Mouse (Mus musculus): ENCODE data around the gene Adarb1. TPM values are rescaled to one million over a fixed set of nuclear protein-coding genes. Genes with fewer than 3 reads are reported as not detected.
A peak's percentile ranks its signal among the peaks of the same experiment; 100 is the strongest.

The Adarb1 gene
- polyA plus RNA-seq, 1 experiment = 4.0 TPM

DNA sequence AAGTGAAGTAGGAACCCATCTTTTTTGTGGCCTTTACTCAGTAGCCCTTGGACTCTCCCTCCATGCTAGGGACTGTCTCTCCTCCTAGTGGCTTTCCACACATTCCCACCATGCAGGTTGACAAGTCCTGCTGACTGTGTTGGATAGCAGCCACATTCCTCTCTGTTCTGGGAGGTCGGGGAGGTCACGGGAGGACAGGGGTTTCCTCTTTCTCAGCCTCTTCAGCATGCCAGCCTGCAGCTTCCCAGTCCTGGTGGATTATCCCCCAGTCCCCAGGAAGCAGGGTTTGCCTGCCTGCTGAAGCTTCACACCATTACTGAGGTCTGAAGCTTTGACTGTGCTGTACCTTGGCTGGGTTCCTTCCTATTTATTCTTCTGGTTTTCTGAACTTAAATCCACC lies 29.7 kb upstream of the Adarb1 start:
- peaks cover 10% of the 10 kb centered on the region for H3K4me1 ChIP-seq (ENCODE audit: control insufficient read depth, insufficient read depth, insufficient read length, low read length)
- H3K27ac ChIP-seq (replicated peaks; ENCODE audit: low read depth, low read length) = no peak overlapping the region
- no peak overlapping the region for H3K4me3 ChIP-seq (ENCODE audit: insufficient read depth, low read depth, low read length)

DNA sequence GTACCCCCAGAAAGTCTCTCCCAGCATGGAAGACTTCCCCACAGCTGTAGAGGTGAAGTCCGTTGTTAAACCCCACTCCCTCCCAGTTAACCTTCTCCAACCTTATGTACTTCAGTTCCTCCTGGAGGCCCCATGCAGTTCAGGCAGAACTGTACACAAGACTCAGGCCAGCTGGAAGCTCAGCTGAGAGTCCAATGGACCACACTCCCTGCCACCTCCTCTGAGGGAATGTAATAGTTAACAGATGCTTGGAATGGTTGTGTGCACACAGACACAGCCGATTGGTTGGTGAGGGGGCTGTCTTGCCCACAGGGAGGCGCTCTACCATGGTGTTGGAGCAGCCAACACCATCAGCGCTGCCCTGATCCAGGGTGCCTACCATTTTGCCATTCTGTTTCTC lies 24.2 kb upstream of the Adarb1 start:
- H3K4me3 ChIP-seq (ENCODE audit: insufficient read depth, low read depth, low read length) = no peak overlapping the region
- no peak overlapping the region for H3K27ac ChIP-seq (replicated peaks; ENCODE audit: low read depth, low read length)
- peaks cover 6% of the 10 kb centered on the region for H3K4me1 ChIP-seq (ENCODE audit: control insufficient read depth, insufficient read depth, insufficient read length, low read length)

DNA sequence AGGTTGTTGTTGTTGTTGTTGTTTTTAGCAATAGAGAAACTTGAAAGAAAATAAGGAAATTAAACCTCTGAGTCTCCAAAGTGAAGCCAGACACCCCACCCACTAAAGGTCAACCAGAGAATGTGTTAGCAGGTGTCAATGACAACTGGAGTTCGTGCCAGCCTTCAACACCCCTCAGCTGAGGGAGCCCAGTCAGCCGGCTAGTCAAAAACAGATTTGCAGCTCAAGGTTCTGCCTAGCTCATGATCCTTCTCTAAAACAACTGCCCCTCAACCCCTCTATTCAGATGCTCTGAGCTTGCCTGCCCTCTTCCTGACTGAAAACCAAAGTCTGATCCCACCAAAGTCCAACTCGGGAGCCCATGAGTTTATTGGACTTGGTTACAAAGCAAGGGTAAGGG lies 23.7 kb upstream of the Adarb1 start:
- no peak overlapping the region for H3K4me3 ChIP-seq (ENCODE audit: insufficient read depth, low read depth, low read length)
- H3K27ac ChIP-seq (replicated peaks; ENCODE audit: low read depth, low read length) = no peak overlapping the region
- peaks cover 6% of the 10 kb centered on the region for H3K4me1 ChIP-seq (ENCODE audit: control insufficient read depth, insufficient read depth, insufficient read length, low read length)

GRCm38 (mm10) chr10:77440841-77441755 lies 23.0 kb upstream of the Adarb1 start:
- Histone ChIP-seq H3K4me3 (ENCODE audit: insufficient read depth, low read depth, low read length) (no peak overlapping the region), H3K27ac (replicated peaks; ENCODE audit: low read depth, low read length) (no peak overlapping the region), H3K4me1 (ENCODE audit: control insufficient read depth, insufficient read depth, insufficient read length, low read length) (peaks cover 6% of the 10 kb centered on the region)

DNA sequence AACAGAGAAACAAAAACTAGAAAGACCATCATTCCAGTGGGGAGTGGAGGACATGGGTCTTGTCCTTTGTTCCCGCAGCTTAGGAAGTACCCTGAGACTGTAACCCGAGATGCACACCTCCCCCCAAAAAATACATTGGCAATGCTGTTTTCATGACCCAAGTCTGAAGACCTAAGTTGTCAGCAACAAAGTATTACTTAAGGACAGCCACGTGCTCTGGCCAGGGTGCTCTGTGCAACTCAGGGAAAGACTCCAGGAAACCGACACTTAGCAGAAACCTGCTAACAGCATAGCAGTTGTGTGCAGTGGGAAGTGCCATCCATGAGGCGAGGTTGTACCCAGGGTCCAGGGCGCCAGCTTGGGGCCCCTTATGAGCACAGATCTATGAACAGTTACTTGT lies 22.2 kb upstream of the Adarb1 start:
- Histone ChIP-seq H3K4me3 (ENCODE audit: insufficient read depth, low read depth, low read length) (no peak overlapping the region), H3K4me1 (ENCODE audit: control insufficient read depth, insufficient read depth, insufficient read length, low read length) (peaks cover 13% of the 10 kb centered on the region), H3K27ac (replicated peaks; ENCODE audit: low read depth, low read length) (no peak overlapping the region)

DNA sequence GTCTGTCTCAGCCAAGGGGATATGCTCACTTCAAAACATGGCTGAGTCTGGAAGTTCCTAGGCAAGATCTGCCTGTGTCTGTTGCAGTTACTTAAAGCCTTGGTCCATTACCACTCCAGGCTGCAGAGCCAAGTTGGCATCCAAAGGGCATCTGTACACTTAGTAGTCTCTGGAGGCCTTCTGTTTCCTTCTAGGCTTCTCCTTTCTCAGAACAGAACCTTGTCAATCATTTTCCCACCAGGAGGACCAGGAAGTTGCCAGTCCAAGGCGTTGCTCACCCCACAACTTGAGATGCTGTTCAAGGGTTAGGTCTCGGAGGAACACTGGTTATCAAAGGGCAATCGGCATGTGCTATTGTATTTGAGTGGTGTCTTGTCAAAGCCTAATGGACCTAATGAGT lies 21.0 kb upstream of the Adarb1 start:
- no peak overlapping the region for H3K4me3 ChIP-seq (ENCODE audit: insufficient read depth, low read depth, low read length)
- H3K27ac ChIP-seq (replicated peaks; ENCODE audit: low read depth, low read length) = no peak overlapping the region
- peaks cover 18% of the 10 kb centered on the region for H3K4me1 ChIP-seq (ENCODE audit: control insufficient read depth, insufficient read depth, insufficient read length, low read length)

GRCm38 (mm10) chr10:77438021-77438420 lies 20.0 kb upstream of the Adarb1 start:
- H3K4me1 ChIP-seq (ENCODE audit: control insufficient read depth, insufficient read depth, insufficient read length, low read length) = peaks cover 24% of the 10 kb centered on the region

GRCm38 (mm10) chr10:77435343-77435742 lies 17.3 kb upstream of the Adarb1 start:
- H3K4me1 ChIP-seq (ENCODE audit: control insufficient read depth, insufficient read depth, insufficient read length, low read length) = peaks cover 18% of the 10 kb centered on the region
- H3K27ac ChIP-seq (replicated peaks; ENCODE audit: low read depth, low read length) = peak overlapping the region; percentile 83
- H3K4me3 ChIP-seq (ENCODE audit: insufficient read depth, low read depth, low read length) = no peak overlapping the region

More at GRCm38 (mm10) chr10:77438021-77438420, 20.0 kb upstream of the Adarb1 start:
- no peak overlapping the region for H3K27ac ChIP-seq (replicated peaks; ENCODE audit: low read depth, low read length)
- H3K4me3 ChIP-seq (ENCODE audit: insufficient read depth, low read depth, low read length) = no peak overlapping the region

DNA sequence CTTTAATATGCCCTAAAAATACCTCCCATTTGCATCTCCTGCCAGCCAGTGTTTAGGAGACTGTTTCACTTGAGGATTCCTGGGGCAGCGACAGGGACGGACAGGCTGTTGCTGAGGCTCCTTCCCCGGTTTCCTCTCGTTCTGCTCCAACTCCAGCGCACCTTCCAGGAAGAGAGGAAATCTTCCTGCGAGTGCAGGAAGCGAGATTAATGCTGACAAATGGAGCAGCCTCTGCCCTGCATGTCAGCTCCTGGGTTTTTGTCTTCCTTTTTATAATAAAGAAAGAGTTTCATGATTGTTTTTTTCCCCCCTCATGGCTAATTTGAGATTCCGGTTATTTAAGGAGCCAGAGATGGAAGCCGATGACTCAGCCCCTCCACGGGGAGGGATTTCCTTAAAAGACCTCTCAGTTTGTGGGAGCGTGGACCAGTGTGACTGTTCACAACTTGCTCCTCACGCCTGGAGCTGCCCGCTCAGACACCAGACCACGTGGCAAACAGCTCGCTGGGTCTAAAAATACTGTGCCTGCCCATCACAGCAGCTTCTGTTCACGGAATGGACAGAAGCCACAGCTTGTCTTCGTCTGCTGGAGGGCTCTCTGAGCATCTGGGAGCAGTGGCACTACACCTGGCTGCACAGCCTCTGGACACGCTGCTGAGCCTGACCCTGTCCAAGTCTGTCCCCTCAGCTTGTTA lies 16.5 kb upstream of the Adarb1 start:
- Histone ChIP-seq H3K4me3 (ENCODE audit: insufficient read depth, low read depth, low read length) (peak overlapping the region; percentile 12), H3K4me1 (ENCODE audit: control insufficient read depth, insufficient read depth, insufficient read length, low read length) (peaks cover 18% of the 10 kb centered on the region), H3K27ac (replicated peaks; ENCODE audit: low read depth, low read length) (peak overlapping the region; percentile 83)

DNA sequence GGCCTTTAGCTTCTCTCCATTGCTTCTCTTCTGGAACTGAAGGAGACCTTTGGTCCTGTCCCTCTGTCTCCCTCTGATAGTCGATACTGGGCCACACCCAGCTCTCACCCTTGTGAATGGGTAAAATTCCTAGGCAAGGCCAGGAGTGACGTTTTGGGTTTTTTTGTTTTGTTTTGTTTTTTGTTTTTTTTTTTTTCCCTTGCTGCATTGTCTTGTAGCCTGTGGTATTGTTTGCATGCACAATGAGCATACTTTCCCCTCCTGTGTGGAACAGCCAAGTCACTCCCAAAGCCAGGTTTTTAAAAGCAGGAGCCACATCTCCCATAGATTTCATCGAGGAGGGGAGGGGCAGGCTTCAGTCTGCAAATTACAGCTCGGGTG lies 16.0 kb upstream of the Adarb1 start:
- Histone ChIP-seq H3K4me3 (ENCODE audit: insufficient read depth, low read depth, low read length) (peak overlapping the region; percentile 30), H3K4me1 (ENCODE audit: control insufficient read depth, insufficient read depth, insufficient read length, low read length) (peaks cover 18% of the 10 kb centered on the region), H3K27ac (replicated peaks; ENCODE audit: low read depth, low read length) (peak overlapping the region; percentile 96)

GRCm38 (mm10) chr10:77430771-77431170 lies 12.7 kb upstream of the Adarb1 start:
- H3K4me3 ChIP-seq (ENCODE audit: insufficient read depth, low read depth, low read length) = no peak overlapping the region
- H3K4me1 ChIP-seq (ENCODE audit: control insufficient read depth, insufficient read depth, insufficient read length, low read length) = peaks cover 15% of the 10 kb centered on the region
- H3K27ac ChIP-seq (replicated peaks; ENCODE audit: low read depth, low read length) = no peak overlapping the region

GRCm38 (mm10) chr10:77429921-77430320 lies 11.9 kb upstream of the Adarb1 start:
- peaks cover 8% of the 10 kb centered on the region for H3K4me1 ChIP-seq (ENCODE audit: control insufficient read depth, insufficient read depth, insufficient read length, low read length)
- H3K27ac ChIP-seq (replicated peaks; ENCODE audit: low read depth, low read length) = no peak overlapping the region
- H3K4me3 ChIP-seq (ENCODE audit: insufficient read depth, low read depth, low read length) = no peak overlapping the region

DNA sequence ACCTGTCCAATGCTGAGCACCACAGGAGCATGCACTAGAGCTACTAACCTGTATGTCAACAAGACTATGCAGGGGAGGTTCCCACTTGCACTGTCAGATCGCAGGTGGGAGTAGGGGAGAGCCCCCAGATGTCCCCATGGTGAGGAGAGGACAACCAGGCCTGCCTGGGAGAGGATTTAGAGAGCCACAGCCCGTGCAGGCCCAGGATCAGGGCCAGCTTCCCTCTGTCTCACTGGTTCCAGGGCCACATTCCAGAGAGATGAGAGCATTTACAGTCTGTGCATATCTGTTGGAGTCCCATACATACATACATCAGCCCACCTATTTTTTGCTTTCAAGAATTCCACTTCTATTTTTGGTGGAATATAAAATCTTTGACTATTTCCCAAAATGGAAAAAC lies 9.5 kb upstream of the Adarb1 start:
- H3K27ac ChIP-seq (replicated peaks; ENCODE audit: low read depth, low read length) = no peak overlapping the region
- no peak overlapping the region for H3K4me3 ChIP-seq (ENCODE audit: insufficient read depth, low read depth, low read length)
- H3K4me1 ChIP-seq (ENCODE audit: control insufficient read depth, insufficient read depth, insufficient read length, low read length) = no peaks in the 10 kb centered on the region

- no peak overlapping the region for H3K4me3 ChIP-seq (ENCODE audit: insufficient read depth, low read depth, low read length)
- peaks cover 5% of the 10 kb centered on the region; the same call in 1 of the 2 replicates for H3K4me1 ChIP-seq (ENCODE audit: control insufficient read depth, insufficient read depth, insufficient read length, low read length)
- no peak overlapping the region for H3K27ac ChIP-seq (replicated peaks; ENCODE audit: low read depth, low read length)
Observed at GRCm38 (mm10) chr10:77420190-77420589, 2.1 kb upstream of the Adarb1 start.

DNA sequence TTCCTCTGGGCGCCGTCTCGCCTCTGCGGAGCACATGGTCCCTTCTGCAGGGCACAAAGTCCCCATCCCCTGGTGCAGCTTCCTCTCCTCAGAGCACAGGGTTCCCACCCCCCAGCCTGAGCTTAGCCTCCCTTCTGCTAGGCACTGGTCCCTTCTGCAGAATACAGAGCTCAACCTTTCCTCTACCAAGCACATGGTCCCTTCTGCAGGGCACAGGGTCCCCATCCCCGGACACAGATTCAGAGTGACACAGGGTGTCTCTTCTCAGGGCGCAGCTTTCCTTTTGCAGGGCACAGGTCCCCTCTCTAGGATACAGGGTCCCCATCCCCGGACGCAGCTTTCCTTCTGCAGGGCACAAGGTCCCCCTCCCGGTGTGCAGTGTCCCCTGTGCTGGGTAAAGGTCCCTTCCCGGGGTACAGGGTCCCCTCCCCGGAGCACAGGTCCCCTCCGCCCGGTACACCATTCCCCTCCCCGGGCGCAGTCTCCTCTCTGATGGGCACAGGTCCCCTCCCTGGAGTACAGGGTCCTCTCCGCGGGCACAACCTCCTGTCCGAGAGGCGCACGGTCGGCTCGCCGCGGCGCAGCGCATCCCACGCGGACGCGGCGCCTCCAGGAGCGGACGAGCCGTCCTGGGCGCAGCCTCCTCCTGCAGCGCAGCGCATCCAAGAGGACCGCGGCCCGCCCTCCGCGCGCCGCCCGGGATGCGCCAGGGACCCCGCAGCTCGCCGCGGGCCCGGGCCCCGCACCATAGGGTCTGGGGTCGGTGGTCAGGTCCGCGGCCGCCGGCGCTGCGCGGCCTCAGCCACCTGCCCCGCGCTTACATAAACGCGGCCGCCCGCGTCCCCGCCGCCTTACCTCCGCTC lies 599 bp downstream of the Adarb1 start:
- Histone ChIP-seq H3K4me1 (ENCODE audit: control insufficient read depth, insufficient read depth, insufficient read length, low read length) (peaks cover 18% of the 10 kb centered on the region), H3K4me3 (ENCODE audit: insufficient read depth, low read depth, low read length) (peak overlapping the region; percentile 79), H3K27ac (replicated peaks; ENCODE audit: low read depth, low read length) (no peak overlapping the region)

Measured in brown adipose tissue, adult 24 weeks (tissue).